Mouse (Mus musculus) forebrain, embryonic 13.5 days (tissue): ENCODE measurements at regions not wholly inside any gene's neighbourhood (a gene's known extent, or its start where the extent isn't known, plus 50 kb on each side); places are given as distances from the start of the nearest gene placed in this dataset.
A peak's percentile ranks its signal among the peaks of the same experiment; 100 is the strongest.

Experiments
- ATAC-seq: fragments of 200-750 bp; cut with Nextera tagmentation; 2 replicates; pipeline ENCODE4 v1.8.0; 2017
- H3K27ac ChIP-seq: fragments of 300-500 bp; sonication (generic); 2 replicates; pipeline ENCODE4 v1.5.1; 2015; ENCODE audit warnings: inconsistent platforms, mild to moderate bottlenecking, moderate library complexity
- H3K27me3 ChIP-seq: fragments of 300-500 bp; sonication (generic); 2 replicates; pipeline ENCODE4 v1.6.1; 2015; ENCODE audit warnings: mild to moderate bottlenecking, inconsistent platforms
- H3K36me3 ChIP-seq: fragments of 300-500 bp; sonication (generic); 2 replicates; pipeline ENCODE4 v1.6.1; 2015; ENCODE audit warnings: mild to moderate bottlenecking, inconsistent platforms; ENCODE audit not compliant: poor library complexity, severe bottlenecking
- H3K4me1 ChIP-seq: fragments of 300-500 bp; sonication (generic); 2 replicates; pipeline ENCODE4 v1.6.1; 2015; ENCODE audit warnings: inconsistent platforms
- H3K4me2 ChIP-seq: fragments of 300-500 bp; sonication (generic); 2 replicates; pipeline ENCODE4 v1.6.1; 2015; ENCODE audit warnings: inconsistent platforms, mild to moderate bottlenecking, moderate library complexity
- H3K4me3 ChIP-seq: fragments of 300-500 bp; sonication (generic); 2 replicates; pipeline ENCODE4 v1.5.1; 2015; ENCODE audit warnings: mild to moderate bottlenecking, inconsistent platforms
- H3K9ac ChIP-seq: fragments of 300-500 bp; sonication (generic); 2 replicates; pipeline ENCODE4 v1.6.1; 2015; ENCODE audit warnings: mild to moderate bottlenecking, inconsistent platforms
- H3K9me3 ChIP-seq: fragments of 300-500 bp; sonication (generic); replicated peaks from 2 replicates; pipeline ENCODE4 v1.6.1; 2016; ENCODE audit warnings: inconsistent platforms
- WGBS: fragments of 180-500 bp; shearing (Covaris S2); methylation state at CpG from one replicate; pipeline ENCODE4 v1.1.7; 2015; 5-methylcytosine and 5-hydroxymethylcytosine counted together

GRCm38 (mm10) chr9:90700236-90701179, 429.9 kb upstream of the Tbc1d2b start:
- H3K27me3 ChIP-seq = peaks cover 3% of the 10 kb centered on the region; the same call in 1 of the 2 replicates
- peak overlapping the region; percentile 20 for H3K4me2 ChIP-seq
- peaks cover 17% of the 10 kb centered on the region for H3K4me1 ChIP-seq
- H3K27ac ChIP-seq = peak overlapping the region; percentile 69
- no peaks in the 10 kb centered on the region for H3K9me3 ChIP-seq
- 3% methylated on average over 7 of the region's 7 CpGs for WGBS
- H3K9ac ChIP-seq = no peak overlapping the region
- no peaks in the 10 kb centered on the region for H3K36me3 ChIP-seq
- ATAC-seq = peak; percentile 84
- no peak overlapping the region for H3K4me3 ChIP-seq

GRCm38 (mm10) chr9:90701180-90701765, 430.7 kb upstream of the Tbc1d2b start:
- Histone ChIP-seq H3K27me3 (no peaks in the 10 kb centered on the region), H3K9me3 (no peaks in the 10 kb centered on the region), H3K36me3 (no peaks in the 10 kb centered on the region), H3K4me1 (peaks cover 17% of the 10 kb centered on the region), H3K9ac (no peak overlapping the region), H3K4me2 (peak overlapping the region; percentile 20; the same call in 1 of the 2 replicates), H3K27ac (peak overlapping the region; percentile 69), H3K4me3 (no peak overlapping the region)
- 10% methylated on average over 4 of the region's 4 CpGs for WGBS
- ATAC-seq = peak; percentile 67

GRCm38 (mm10) chr9:90713685-90714084, 443.1 kb upstream of the Tbc1d2b start:
- Histone ChIP-seq H3K4me1 (0 out of 2 replicates have a peak, but pooled peaks cover 4% of the 10 kb centered on the region), H3K27me3 (no peaks in the 10 kb centered on the region), H3K4me3 (no peak overlapping the region), H3K27ac (no peak overlapping the region), H3K9me3 (no peaks in the 10 kb centered on the region), H3K36me3 (no peaks in the 10 kb centered on the region), H3K9ac (no peak overlapping the region), H3K4me2 (no peak overlapping the region)
- ATAC-seq = peak; percentile 45; the same call in 1 of the 2 replicates
- WGBS = 20% methylated on average over 2 of the region's 2 CpGs

GRCm38 (mm10) chr9:90731450-90731849, 460.8 kb upstream of the Tbc1d2b start:
- H3K9ac ChIP-seq = no peak overlapping the region
- no peaks in the 10 kb centered on the region for H3K27me3 ChIP-seq
- H3K9me3 ChIP-seq = no peaks in the 10 kb centered on the region
- no peaks in the 10 kb centered on the region for H3K4me1 ChIP-seq
- no peak overlapping the region for H3K4me2 ChIP-seq
- peak; percentile 43; the same call in 1 of the 2 replicates for ATAC-seq
- H3K27ac ChIP-seq = no peak overlapping the region
- H3K4me3 ChIP-seq = no peak overlapping the region
- no peaks in the 10 kb centered on the region for H3K36me3 ChIP-seq
- 5% methylated on average over 4 of the region's 4 CpGs for WGBS

- no peak overlapping the region for H3K4me3 ChIP-seq
- ATAC-seq = no peak
- no peaks in the 10 kb centered on the region for H3K27me3 ChIP-seq
- no peaks in the 10 kb centered on the region for H3K9me3 ChIP-seq
- 4% methylated on average over 3 of the region's 3 CpGs for WGBS
- H3K9ac ChIP-seq = no peak overlapping the region
- H3K36me3 ChIP-seq = no peaks in the 10 kb centered on the region
- no peak overlapping the region for H3K27ac ChIP-seq
- 0 out of 2 replicates have a peak, but pooled peaks cover 4% of the 10 kb centered on the region for H3K4me1 ChIP-seq
- no peak overlapping the region for H3K4me2 ChIP-seq
Measured at GRCm38 (mm10) chr9:90757175-90757574, 486.6 kb upstream of the Tbc1d2b start.

GRCm38 (mm10) chr9:90774296-90774695, 503.7 kb upstream of the Tbc1d2b start:
- Histone ChIP-seq H3K9ac (no peak overlapping the region), H3K9me3 (no peaks in the 10 kb centered on the region), H3K4me3 (no peak overlapping the region), H3K4me2 (no peak overlapping the region), H3K27ac (no peak overlapping the region), H3K27me3 (no peaks in the 10 kb centered on the region), H3K36me3 (no peaks in the 10 kb centered on the region), H3K4me1 (no peaks in the 10 kb centered on the region)
- ATAC-seq = no peak
- 24% methylated on average over 1 of the region's 1 CpGs for WGBS

- no peaks in the 10 kb centered on the region for H3K27me3 ChIP-seq
- H3K27ac ChIP-seq = no peak overlapping the region
- H3K9me3 ChIP-seq = no peaks in the 10 kb centered on the region
- no peak overlapping the region for H3K4me3 ChIP-seq
- H3K9ac ChIP-seq = no peak overlapping the region
- no peaks in the 10 kb centered on the region for H3K36me3 ChIP-seq
- H3K4me1 ChIP-seq = no peaks in the 10 kb centered on the region
- ATAC-seq = no peak
- H3K4me2 ChIP-seq = no peak overlapping the region
Measured at GRCm38 (mm10) chr9:90789545-90789944, 518.9 kb upstream of the Tbc1d2b start.

GRCm38 (mm10) chr9:90791871-90792270, 521.3 kb upstream of the Tbc1d2b start:
- Histone ChIP-seq H3K9me3 (no peaks in the 10 kb centered on the region), H3K9ac (no peak overlapping the region), H3K27ac (no peak overlapping the region), H3K4me1 (no peaks in the 10 kb centered on the region), H3K4me2 (no peak overlapping the region), H3K27me3 (no peaks in the 10 kb centered on the region), H3K4me3 (no peak overlapping the region), H3K36me3 (no peaks in the 10 kb centered on the region)
- WGBS = 61% methylated on average over 2 of the region's 2 CpGs
- ATAC-seq = 0 out of 2 replicates have a peak, but pooled peaks have one; percentile 45

- WGBS = 36% methylated on average over 4 of the region's 4 CpGs
- no peak for ATAC-seq
- Histone ChIP-seq H3K36me3 (no peaks in the 10 kb centered on the region), H3K9me3 (no peaks in the 10 kb centered on the region), H3K4me1 (no peaks in the 10 kb centered on the region), H3K9ac (no peak overlapping the region), H3K27ac (no peak overlapping the region), H3K27me3 (no peaks in the 10 kb centered on the region), H3K4me2 (no peak overlapping the region), H3K4me3 (no peak overlapping the region)
Measured at GRCm38 (mm10) chr9:90816844-90817243, 545.4 kb upstream of the Zic4 start.

- 75% methylated on average over 4 of the region's 4 CpGs for WGBS
- Histone ChIP-seq H3K9ac (no peak overlapping the region), H3K4me3 (no peak overlapping the region), H3K27ac (no peak overlapping the region), H3K36me3 (no peaks in the 10 kb centered on the region), H3K4me1 (no peaks in the 10 kb centered on the region), H3K27me3 (no peaks in the 10 kb centered on the region), H3K4me2 (no peak overlapping the region), H3K9me3 (no peaks in the 10 kb centered on the region)
- ATAC-seq = no peak
Measured at GRCm38 (mm10) chr9:90823574-90824280, 538.5 kb upstream of the Zic4 start.

GRCm38 (mm10) chr9:90827474-90827873, 534.7 kb upstream of the Zic4 start:
- no peaks in the 10 kb centered on the region for H3K9me3 ChIP-seq
- no peak overlapping the region for H3K9ac ChIP-seq
- H3K4me2 ChIP-seq = no peak overlapping the region
- H3K36me3 ChIP-seq = no peaks in the 10 kb centered on the region
- H3K4me3 ChIP-seq = no peak overlapping the region
- no peak for ATAC-seq
- H3K27me3 ChIP-seq = no peaks in the 10 kb centered on the region
- WGBS = 80% methylated on average over 3 of the region's 3 CpGs
- H3K4me1 ChIP-seq = no peaks in the 10 kb centered on the region
- H3K27ac ChIP-seq = no peak overlapping the region

- no peak for ATAC-seq
- H3K27me3 ChIP-seq = no peaks in the 10 kb centered on the region
- H3K4me3 ChIP-seq = peak overlapping the region; percentile 14; the same call in 1 of the 2 replicates
- H3K4me1 ChIP-seq = peaks cover 1% of the 10 kb centered on the region
- 30% methylated on average over 5 of the region's 5 CpGs for WGBS
- H3K27ac ChIP-seq = peak overlapping the region; percentile 35; the same call in 1 of the 2 replicates
- no peaks in the 10 kb centered on the region for H3K9me3 ChIP-seq
- H3K36me3 ChIP-seq = no peaks in the 10 kb centered on the region
- no peak overlapping the region for H3K9ac ChIP-seq
- peak overlapping the region; percentile 18 for H3K4me2 ChIP-seq
Measured at GRCm38 (mm10) chr9:90828701-90829100, 533.5 kb upstream of the Zic4 start.
